ENCODE assay signal across 16 mouse cellular contexts in the genomic region with DNA sequence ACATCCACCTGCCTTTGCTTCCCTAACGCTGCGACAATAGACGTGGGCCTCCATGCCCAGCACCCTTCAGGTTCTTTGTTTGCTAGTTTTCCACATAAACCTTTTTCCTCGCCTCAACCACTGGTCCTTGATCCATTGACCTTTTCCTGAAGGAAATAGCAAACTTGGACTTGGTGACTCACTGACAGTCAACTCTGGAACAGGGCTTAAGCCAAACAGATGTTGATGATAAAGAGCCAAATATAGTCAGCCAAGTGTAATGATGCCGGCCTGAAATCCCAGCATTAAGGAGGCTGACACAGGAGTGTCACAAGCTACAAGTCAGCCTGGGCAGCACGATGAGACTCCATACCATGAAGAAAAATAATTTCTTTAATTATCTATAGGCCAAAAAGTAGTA.
"Had no signal": no experiment of that assay in that cellular context is flagged by ENCODE, and none has a peak within 500 bp of the region (broad histone marks: within the 10 kb centered on the region; RNA-seq: fewer than 3 reads in every experiment).

No protein-coding gene starts in this region.

- H3K27ac ChIP-seq: kidney, embryonic 15.5 days; limb, embryonic 12.5 days; liver, embryonic 14.5 days; midbrain, embryonic 13.5 days; neural tube, embryonic 15.5 days; stomach, postnatal 0 days had no signal

- H3K4me2 ChIP-seq: kidney, embryonic 15.5 days; limb, embryonic 12.5 days; lung, embryonic 14.5 days; midbrain, embryonic 13.5 days; neural tube, embryonic 15.5 days had no signal

- H3K4me1 ChIP-seq: kidney, embryonic 15.5 days; limb, embryonic 12.5 days; neural tube, embryonic 15.5 days had no signal

- ATAC-seq: midbrain, embryonic 13.5 days had no signal

- H3K27me3 ChIP-seq: kidney, embryonic 15.5 days; limb, embryonic 12.5 days; midbrain, embryonic 13.5 days; neural tube, embryonic 15.5 days had no signal

- H3K4me3 ChIP-seq: kidney, embryonic 15.5 days; limb, embryonic 12.5 days; midbrain, embryonic 13.5 days; myocyte; neural tube, embryonic 15.5 days had no signal

- H3K36me3 ChIP-seq: kidney, embryonic 15.5 days; limb, embryonic 12.5 days; midbrain, embryonic 13.5 days; neural tube, embryonic 15.5 days had no signal

- H3K9me3 ChIP-seq: kidney, embryonic 15.5 days; limb, embryonic 12.5 days; midbrain, embryonic 13.5 days; neural tube, embryonic 15.5 days had no signal

- H3K9ac ChIP-seq: kidney, embryonic 15.5 days; limb, embryonic 12.5 days; liver, embryonic 14.5 days; lung, embryonic 14.5 days; midbrain, embryonic 13.5 days; neural tube, embryonic 15.5 days had no signal

- DNase-seq: kidney, postnatal 14 days; layer of hippocampus, adult 9-11 months; layer of hippocampus, postnatal 36 days; liver; lung, embryonic 14.5 days; lung, postnatal 14 days; right cerebral cortex, adult 18-20 months; right cerebral cortex, postnatal 25 days; thymus, postnatal 4 days had no signal
